17 mouse cellular contexts compared by ENCODE assay signal in the genomic region with DNA sequence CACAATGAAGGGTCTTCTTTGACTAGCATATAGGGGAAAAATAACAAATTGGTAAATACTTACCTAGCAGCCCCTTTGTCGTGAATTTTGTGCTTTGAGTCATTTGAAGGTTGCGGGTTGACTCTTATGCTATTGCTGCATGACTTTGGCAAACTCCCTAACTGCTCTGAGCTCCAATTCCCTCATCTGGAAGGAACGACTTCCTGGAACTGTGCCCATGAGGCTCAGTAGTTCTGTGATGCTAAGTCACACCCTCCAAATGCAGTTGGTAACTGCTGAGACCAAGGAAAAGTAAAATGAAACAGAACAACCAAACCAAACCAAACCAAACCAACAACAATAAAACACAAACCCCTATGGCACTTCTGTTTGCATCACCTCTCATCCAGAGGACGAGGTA.
"Had no signal": no experiment of that assay in that cellular context is flagged by ENCODE, and none has a peak within 500 bp of the region (broad histone marks: within the 10 kb centered on the region; RNA-seq: fewer than 3 reads in every experiment).

No protein-coding gene starts in this region.

- H3K36me3 ChIP-seq: limb, embryonic 10.5 days; limb, embryonic 13.5 days; liver, embryonic 12.5 days; liver, embryonic 15.5 days; stomach, embryonic 15.5 days had no signal

- H3K9ac ChIP-seq: limb, embryonic 13.5 days; liver, embryonic 12.5 days; liver, embryonic 15.5 days; stomach, embryonic 15.5 days had no signal

- H3K4me2 ChIP-seq: limb, embryonic 13.5 days; liver, embryonic 12.5 days; liver, embryonic 15.5 days; stomach, embryonic 15.5 days had no signal

- H3K27ac ChIP-seq: kidney, postnatal 0 days; layer of hippocampus, adult 2 months; limb, embryonic 10.5 days; limb, embryonic 13.5 days; liver, embryonic 12.5 days; liver, embryonic 15.5 days; macrophage; stomach, embryonic 15.5 days had no signal

- H3K9me3 ChIP-seq: limb, embryonic 10.5 days; liver, embryonic 12.5 days; liver, embryonic 15.5 days; stomach, embryonic 15.5 days had no signal

- H3K4me1 ChIP-seq: limb, embryonic 10.5 days; limb, embryonic 13.5 days; liver, embryonic 12.5 days; liver, embryonic 15.5 days; stomach, embryonic 15.5 days had no signal

- ATAC-seq: liver, embryonic 12.5 days had no signal

- DNase-seq: kidney, adult 2 months; kidney, postnatal 25 days; layer of hippocampus, adult 9-11 months; liver; lung, adult 18-20 months; midbrain, embryonic 14.5 days; right cerebral cortex, postnatal 25 days; spleen, adult 18-20 months; thymus, postnatal 25 days had no signal

- H3K4me3 ChIP-seq: layer of hippocampus, adult 2 months; limb, embryonic 10.5 days; limb, embryonic 13.5 days; liver, embryonic 12.5 days; liver, embryonic 15.5 days; stomach, embryonic 15.5 days had no signal
